Mouse (Mus musculus) lung, postnatal 0 days (tissue): ENCODE measurements around the gene Prdm11. TPM values are rescaled to one million over a fixed set of nuclear protein-coding genes. Genes with fewer than 3 reads are reported as not detected.

Experiments
- ATAC-seq: fragments of 200-750 bp; cut with Nextera tagmentation; 2 replicates; pipeline ENCODE4 v1.8.0; 2017; ENCODE audit warnings: moderate library complexity
- DNase-seq: peaks from one replicate; pipeline ENCODE4 v3.0.0-alpha.2; 2016; ENCODE audit warnings: low spot score
- H3K27ac ChIP-seq: fragments of 300-500 bp; sonication (generic); 2 replicates; pipeline ENCODE4 v1.5.1; 2014; ENCODE audit warnings: antibody characterized with exemption, mild to moderate bottlenecking, low read length, mixed read lengths
- H3K27me3 ChIP-seq: fragments of 300-500 bp; sonication (generic); replicated peaks from 2 replicates; pipeline ENCODE4 v1.6.1; 2014; ENCODE audit warnings: low read length, mixed read lengths; ENCODE audit not compliant: insufficient read depth
- H3K36me3 ChIP-seq: fragments of 300-500 bp; sonication (generic); 2 replicates; pipeline ENCODE4 v1.6.1; 2014; ENCODE audit warnings: low read length, mixed read lengths; ENCODE audit not compliant: insufficient read depth
- H3K4me1 ChIP-seq: fragments of 300-500 bp; sonication (generic); 2 replicates; pipeline ENCODE4 v1.6.1; 2014; ENCODE audit warnings: antibody characterized with exemption, low read depth, low read length, mixed read lengths; ENCODE audit not compliant: insufficient read depth
- H3K4me2 ChIP-seq: fragments of 300-500 bp; sonication (generic); replicated peaks from 2 replicates; pipeline ENCODE4 v1.6.1; 2014; ENCODE audit warnings: low read depth, mild to moderate bottlenecking, low read length, moderate library complexity, mixed read lengths
- H3K4me3 ChIP-seq: fragments of 300-500 bp; sonication (generic); 2 replicates; pipeline ENCODE4 v1.5.1; 2014; ENCODE audit warnings: low read depth, low read length
- H3K9ac ChIP-seq: fragments of 300-500 bp; sonication (generic); replicated peaks from 2 replicates; pipeline ENCODE4 v1.6.1; 2014; ENCODE audit warnings: low read depth, mild to moderate bottlenecking
- H3K9me3 ChIP-seq: fragments of 300-500 bp; sonication (generic); 2 replicates; pipeline ENCODE4 v1.6.1; 2016; ENCODE audit warnings: low read length, mixed read lengths
- CTCF ChIP-seq: IDR thresholded peaks from 2 replicates; pipeline ENCODE4 v1.5.1; 2016; ENCODE audit warnings: antibody characterized with exemption, mild to moderate bottlenecking
- EP300 ChIP-seq: IDR thresholded peaks from 2 replicates; pipeline ENCODE4 v1.6.1; 2016; ENCODE audit warnings: antibody characterized with exemption, mild to moderate bottlenecking, control low read depth
- WGBS: fragments of 180-500 bp; shearing (Covaris S2); extraction: QIAGEN DNeasy Blood & Tissue Kit; methylation state at CpG from one replicate; pipeline ENCODE4 v1.1.7; 2014; 5-methylcytosine and 5-hydroxymethylcytosine counted together
- polyA plus RNA-seq: library from polyadenylated mRNA; unstranded; fragments of >200 nt; fragmentation: Nextera tagmentation; extraction: Ambion mirVana; gene quantifications from 2 replicates; pipeline ENCODE4 v1.2.1, GENCODE M21; 2015

Gene Prdm11
- polyA plus RNA-seq, 1 experiment from 2014 or later, result 3.7 TPM

DNA sequence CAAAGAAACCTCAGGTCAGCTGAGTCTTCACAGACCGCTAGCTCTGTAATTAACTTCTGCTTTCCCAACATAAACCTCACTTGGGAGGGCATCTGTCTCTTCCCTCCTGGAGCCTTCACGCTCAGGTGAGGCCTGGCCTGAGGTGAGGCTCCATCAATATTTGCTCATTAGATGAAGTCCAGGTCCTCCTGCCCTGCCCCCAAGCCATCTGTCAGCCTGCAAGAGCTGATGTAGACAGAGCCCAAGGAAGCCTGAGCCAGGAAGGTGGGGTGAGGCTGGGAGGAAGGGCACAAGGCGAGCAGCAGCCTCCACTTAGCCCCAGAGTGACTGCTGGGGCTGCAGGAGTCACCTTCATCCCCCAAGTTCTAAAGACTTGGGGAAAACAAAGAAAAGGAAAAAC lies 110.5 kb downstream of the Prdm11 start:
- H3K4me1 ChIP-seq, result no peaks in the 10 kb centered on the region
- ATAC-seq (no peak), DNase-seq (no peak)
- H3K9me3 ChIP-seq, result no peaks in the 10 kb centered on the region
- H3K9ac ChIP-seq, result no peak overlapping the region
- H3K36me3 ChIP-seq, result no peaks in the 10 kb centered on the region
- H3K27me3 ChIP-seq, result no peaks in the 10 kb centered on the region
- TF ChIP-seq CTCF, result no peak
- no peak for TF ChIP-seq EP300
- no peak overlapping the region for H3K4me3 ChIP-seq
- H3K4me2 ChIP-seq, result no peak overlapping the region
- 58% methylated on average over 3 of the region's 3 CpGs for WGBS
- H3K27ac ChIP-seq, result no peak overlapping the region

GRCm38 (mm10) chr2:92934312-92934982 lies 111.5 kb downstream of the Prdm11 start:
- no peaks in the 10 kb centered on the region for H3K36me3 ChIP-seq
- no peak overlapping the region for H3K4me3 ChIP-seq
- no peak overlapping the region for H3K27ac ChIP-seq
- DNase-seq (no peak), ATAC-seq (no peak)
- H3K9ac ChIP-seq, result no peak overlapping the region
- TF ChIP-seq CTCF (no peak), EP300 (no peak)
- no peaks in the 10 kb centered on the region for H3K9me3 ChIP-seq
- no peaks in the 10 kb centered on the region for H3K4me1 ChIP-seq
- no peak overlapping the region for H3K4me2 ChIP-seq
- H3K27me3 ChIP-seq, result no peaks in the 10 kb centered on the region
- WGBS, result 13% methylated on average over 10 of the region's 10 CpGs

DNA sequence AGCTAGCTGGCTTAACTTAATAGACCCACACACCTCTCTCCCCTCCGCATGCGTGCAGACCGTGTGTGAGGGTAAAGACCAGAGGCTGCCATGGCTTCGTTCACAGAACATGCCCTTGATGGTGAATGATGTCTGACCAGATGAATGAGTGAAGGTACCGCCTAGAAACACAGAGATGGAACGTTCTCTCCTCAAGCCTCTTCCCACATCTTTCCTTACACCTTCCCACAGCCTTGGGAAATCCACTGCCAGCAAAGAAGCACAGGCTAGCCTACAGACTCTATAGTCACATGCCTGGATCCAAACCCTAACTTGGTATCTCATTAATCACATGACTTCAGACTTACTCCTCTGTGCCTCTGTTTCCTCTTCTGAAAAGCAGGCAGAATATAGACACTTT lies 112.6 kb downstream of the Prdm11 start:
- Histone ChIP-seq H3K9ac (no peak overlapping the region), H3K9me3 (no peaks in the 10 kb centered on the region), H3K36me3 (no peaks in the 10 kb centered on the region), H3K27ac (no peak overlapping the region), H3K4me1 (no peaks in the 10 kb centered on the region), H3K4me3 (no peak overlapping the region), H3K27me3 (no peaks in the 10 kb centered on the region), H3K4me2 (no peak overlapping the region)
- DNase-seq (no peak), ATAC-seq (no peak)
- WGBS, result 85% methylated on average over 6 of the region's 6 CpGs
- no peak for TF ChIP-seq CTCF

DNA sequence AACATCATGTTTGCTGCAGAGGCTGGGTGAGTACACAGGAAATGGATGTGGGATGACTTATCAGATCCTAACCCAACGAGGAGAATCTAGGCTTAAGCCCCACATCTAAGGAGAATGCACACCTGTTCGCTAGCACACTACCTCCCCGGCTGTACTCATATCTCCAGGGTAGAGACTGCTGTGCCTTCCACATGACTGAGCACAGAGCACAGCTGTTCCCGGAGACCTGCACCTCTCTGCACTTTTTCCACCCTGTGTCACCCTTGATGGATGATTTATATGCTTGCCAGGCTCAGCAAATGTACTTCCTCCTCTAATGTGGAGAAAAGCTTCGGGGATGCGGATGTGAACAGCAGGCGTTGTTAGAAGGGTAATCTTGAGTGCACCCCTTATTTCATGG lies 114.9 kb downstream of the Prdm11 start:
- no peak for TF ChIP-seq CTCF
- TF ChIP-seq EP300, result no peak
- 52% methylated on average over 7 of the region's 7 CpGs for WGBS

DNA sequence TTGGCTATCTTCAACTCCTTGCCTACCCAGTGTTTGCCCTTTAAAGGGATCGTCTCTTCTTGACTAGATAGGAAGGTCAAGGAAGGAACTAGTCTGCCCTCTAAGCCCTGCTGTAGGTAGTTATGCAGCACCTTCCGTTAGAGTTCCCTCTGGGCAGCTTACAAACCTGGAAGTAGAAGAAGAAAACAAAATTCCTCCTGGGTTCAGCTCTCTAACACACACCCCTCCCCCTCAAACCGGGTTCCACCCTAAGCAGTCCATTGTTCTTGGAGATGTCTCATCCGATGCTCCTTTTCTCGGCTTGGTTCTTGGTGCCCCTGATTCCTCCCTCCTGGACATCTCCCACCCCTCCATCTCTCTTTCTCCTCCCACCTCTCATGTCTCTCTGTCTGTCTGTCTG lies 116.3 kb downstream of the Prdm11 start:
- no peaks in the 10 kb centered on the region for H3K4me1 ChIP-seq

More for the DNA sequence above, 114.9 kb downstream of the Prdm11 start:
- no peak overlapping the region for H3K4me3 ChIP-seq
- no peaks in the 10 kb centered on the region for H3K4me1 ChIP-seq
- H3K4me2 ChIP-seq, result no peak overlapping the region
- ATAC-seq, result no peak
- no peak overlapping the region for H3K9ac ChIP-seq
- no peak for DNase-seq
- no peaks in the 10 kb centered on the region for H3K36me3 ChIP-seq
- H3K27ac ChIP-seq, result no peak overlapping the region
- H3K27me3 ChIP-seq, result no peaks in the 10 kb centered on the region
- no peaks in the 10 kb centered on the region for H3K9me3 ChIP-seq

GRCm38 (mm10) chr2:92924677-92925259 lies 121.2 kb downstream of the Prdm11 start:
- Histone ChIP-seq H3K9me3 (no peaks in the 10 kb centered on the region), H3K9ac (no peak overlapping the region), H3K4me3 (no peak overlapping the region), H3K27me3 (no peaks in the 10 kb centered on the region), H3K36me3 (no peaks in the 10 kb centered on the region), H3K4me2 (no peak overlapping the region), H3K4me1 (no peaks in the 10 kb centered on the region), H3K27ac (no peak overlapping the region)
- 69% methylated on average over 6 of the region's 6 CpGs for WGBS
- DNase-seq (no peak), ATAC-seq (no peak)
- TF ChIP-seq EP300 (no peak), CTCF (no peak)

More for the DNA sequence above, 116.3 kb downstream of the Prdm11 start:
- no peak overlapping the region for H3K9ac ChIP-seq
- no peak for TF ChIP-seq CTCF
- TF ChIP-seq EP300, result no peak
- WGBS, result 71% methylated on average over 5 of the region's 5 CpGs
- H3K27me3 ChIP-seq, result no peaks in the 10 kb centered on the region
- DNase-seq, result no peak
- no peaks in the 10 kb centered on the region for H3K9me3 ChIP-seq
- no peak overlapping the region for H3K27ac ChIP-seq
- H3K4me2 ChIP-seq, result no peak overlapping the region
- ATAC-seq, result no peak
- no peaks in the 10 kb centered on the region for H3K36me3 ChIP-seq
- no peak overlapping the region for H3K4me3 ChIP-seq
